Mouse (Mus musculus) E14TG2a.4 (cell line): ENCODE measurements around the gene C2cd4d.

Experiments used
- CTCF ChIP-seq: conservative IDR thresholded peaks from 2 replicates; pipeline ENCODE4 v1.5.1; 2014; ENCODE audit warnings: low read length
- NANOG ChIP-seq: IDR thresholded peaks from 2 replicates; pipeline ENCODE4 v1.6.1; 2014; ENCODE audit warnings: borderline replicate concordance, low read length, mixed read lengths

- TF ChIP-seq CTCF (no peak), NANOG (no peak)
Measured at GRCm38 (mm10) chr3:94372641-94373040, 10.4 kb downstream of the C2cd4d start, which contains the start of gene Rorc.
